Mouse (Mus musculus): ENCODE data around the gene Smad6. TPM values are rescaled to one million over a fixed set of nuclear protein-coding genes. Genes with fewer than 3 reads are reported as not detected.

The Smad6 gene
- total RNA-seq, 2 experiments from 2014 or later = 1.9 to 2.9 TPM

DNA sequence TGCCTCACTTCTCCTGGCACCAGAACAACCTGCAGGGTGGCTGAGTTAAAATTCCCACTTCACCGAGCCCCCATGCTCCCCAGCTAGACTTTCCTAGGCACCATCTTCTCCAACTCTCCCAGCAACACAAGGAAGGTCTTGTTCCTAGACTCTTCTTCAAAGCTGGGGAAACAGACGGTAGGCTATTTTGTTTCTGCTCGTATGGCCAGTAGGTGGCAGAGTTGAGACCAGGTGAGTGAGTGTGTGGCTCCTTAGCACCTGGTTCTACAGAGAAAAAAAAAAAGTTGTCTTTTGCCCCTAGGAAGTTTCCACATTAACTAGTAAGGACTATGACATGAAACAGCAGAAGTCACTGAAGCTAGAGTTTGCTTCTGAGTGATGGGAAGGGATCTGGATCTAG is 3.7 kb upstream of the Smad6 start:
- intact Hi-C loops (cut with DNase I; ENCODE audit: low total_unique reads) = loop anchor here (5.0 kb wide), 1 partner anchor 62 kb away; no protein-coding TSS in a partner anchor
- DNase-seq = no peak

GRCm38 (mm10) chr9:64024976-64025375 is 3.1 kb upstream of the Smad6 start:
- DNase-seq = no peak
- intact Hi-C loops (cut with DNase I; ENCODE audit: low total_unique reads) = loop anchor here (5.0 kb wide), 2 partner anchors 62 to 68 kb away; no protein-coding TSS in a partner anchor

DNA sequence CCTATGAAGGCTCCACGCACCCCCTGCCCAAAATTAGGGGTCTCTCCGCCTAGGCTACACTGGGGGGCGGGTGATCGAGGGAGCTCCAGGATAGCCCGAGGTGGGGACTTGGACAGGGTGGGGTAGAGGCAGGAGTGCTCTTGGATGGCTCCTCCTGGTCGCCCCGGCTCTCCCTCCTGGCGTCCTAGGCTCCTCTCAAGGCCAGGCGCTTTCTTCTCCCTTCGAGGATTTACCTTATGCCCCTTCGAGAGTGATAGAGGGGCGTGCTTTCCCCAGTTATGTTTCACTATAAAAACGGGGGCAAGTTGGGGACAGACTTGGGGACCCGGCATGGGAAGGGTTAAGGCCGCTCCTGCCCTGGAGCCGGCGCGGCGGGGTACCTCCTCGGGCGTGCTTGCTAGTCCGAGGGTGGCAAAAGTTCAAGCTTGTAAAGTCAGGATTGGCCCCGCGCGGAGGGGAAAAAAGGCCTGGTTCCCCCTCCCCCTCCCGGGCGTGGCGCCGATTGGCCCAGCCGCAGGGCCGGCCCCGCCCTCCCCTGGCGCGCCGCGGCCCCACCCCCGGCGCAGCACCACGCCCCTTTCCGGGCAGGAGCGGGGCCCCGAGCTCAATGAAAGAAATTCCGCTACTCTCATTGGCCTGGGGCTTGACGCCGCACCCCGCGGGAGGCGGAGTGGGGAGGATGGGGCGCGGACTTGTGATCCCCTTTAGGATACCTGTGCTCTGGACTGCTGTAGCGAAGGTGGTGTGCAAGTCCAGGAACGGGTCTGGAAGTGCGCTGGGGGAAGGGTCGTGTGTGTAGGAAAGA is 905 bp upstream of the Smad6 start:
- intact Hi-C loops (cut with DNase I; ENCODE audit: low total_unique reads) = loop anchor here (5.0 kb wide), 1 partner anchor 65 kb away; no protein-coding TSS in a partner anchor
- DNase-seq = peak; percentile 97

GRCm38 (mm10) chr9:64021319-64021850 is 474 bp downstream of the Smad6 start:
- intact Hi-C loops (cut with DNase I; ENCODE audit: low total_unique reads) = loop anchor here (5.0 kb wide), 1 partner anchor 64 kb away; no protein-coding TSS in a partner anchor
- no peak for DNase-seq

DNA sequence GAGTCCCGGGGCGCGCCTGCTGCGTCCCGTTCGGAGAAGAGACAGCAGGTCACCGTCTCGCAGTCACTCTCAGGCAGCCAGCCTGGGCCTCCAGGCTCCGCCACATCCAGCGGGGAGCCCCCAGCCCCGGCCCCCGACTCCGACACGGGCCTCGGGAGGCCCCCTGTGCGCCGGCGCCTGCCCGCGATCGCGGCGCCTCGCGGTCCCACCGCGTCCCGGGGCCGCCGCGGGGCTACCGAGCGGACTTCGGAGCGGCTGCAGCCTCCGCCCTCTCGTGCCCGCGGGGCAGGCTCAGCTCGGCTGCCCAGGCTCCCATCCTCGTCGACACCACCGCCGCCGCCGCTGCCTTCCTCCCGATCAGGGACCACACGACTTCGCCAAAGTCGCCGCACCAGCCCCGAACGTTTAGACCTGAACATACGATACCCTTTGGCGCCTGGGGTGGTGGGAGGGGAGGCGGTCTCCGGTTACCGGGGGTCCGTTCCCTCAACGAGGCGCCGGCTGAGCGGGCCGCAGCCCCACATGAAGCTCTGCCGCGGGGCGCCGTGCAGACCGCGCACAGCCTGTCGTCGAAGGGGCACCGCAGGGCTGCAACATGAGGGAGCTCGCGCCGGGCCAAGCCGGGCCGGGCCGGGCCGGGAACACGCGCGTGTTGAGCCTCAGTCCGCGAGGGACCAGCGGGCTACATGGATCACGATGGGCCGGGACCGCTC is 1.1 kb downstream of the Smad6 start:
- intact Hi-C loops (cut with DNase I; ENCODE audit: low total_unique reads) = loop anchor here (5.0 kb wide), 1 partner anchor 63 kb away; no protein-coding TSS in a partner anchor
- DNase-seq = peak; percentile 34

- intact Hi-C loops (cut with DNase I; ENCODE audit: low total_unique reads) = loop anchor here (5.0 kb wide), 1 partner anchor 63 kb away; no protein-coding TSS in a partner anchor
- DNase-seq = peak; percentile 39
Observed at GRCm38 (mm10) chr9:64020171-64020605, 1.7 kb downstream of the Smad6 start.

- DNase-seq = no peak
- intact Hi-C loops (cut with DNase I; ENCODE audit: low total_unique reads) = no loop called here
Observed at GRCm38 (mm10) chr9:64019036-64019886, 2.6 kb downstream of the Smad6 start.

GRCm38 (mm10) chr9:64017861-64018793 is 3.7 kb downstream of the Smad6 start:
- intact Hi-C loops (cut with DNase I; ENCODE audit: low total_unique reads) = no loop called here
- peak; percentile 21 for DNase-seq

DNA sequence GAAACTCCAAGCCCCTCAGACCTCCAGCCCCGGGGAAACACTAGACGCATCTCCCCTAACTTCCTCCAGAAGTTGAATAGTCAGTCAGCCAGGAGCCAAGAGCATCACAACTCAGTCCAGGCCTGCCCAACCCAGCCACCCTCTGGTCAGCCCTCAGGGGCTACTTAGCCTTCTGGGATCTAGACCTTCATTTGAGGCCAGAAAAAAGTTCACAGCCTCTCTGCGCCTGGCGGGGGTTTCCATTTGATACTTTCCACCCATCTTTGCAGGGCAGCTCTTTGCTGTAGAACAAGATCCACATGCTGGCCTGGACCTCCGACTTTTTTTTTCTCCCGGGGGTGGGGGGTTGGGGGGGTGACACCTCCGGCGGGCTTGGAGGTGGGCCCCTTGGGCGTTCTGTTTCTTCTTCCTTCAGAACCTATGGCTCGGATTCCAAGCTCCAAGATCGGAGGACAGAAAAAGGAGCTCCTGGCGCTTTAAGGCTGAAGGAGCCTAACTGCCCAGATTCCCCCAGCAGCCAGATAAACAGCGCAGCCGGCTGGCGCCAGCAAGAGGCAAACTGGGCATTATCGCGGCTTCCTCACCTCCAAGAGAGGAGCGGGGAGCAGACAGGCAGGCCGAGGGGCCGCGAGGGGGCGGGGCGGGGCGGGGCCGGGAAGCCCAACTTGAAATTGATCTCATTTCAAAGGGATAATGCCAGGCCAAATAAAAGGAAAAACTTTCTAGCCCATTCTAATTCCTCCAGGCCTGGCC is 5.0 kb downstream of the Smad6 start:
- peak; percentile 52 for DNase-seq
- intact Hi-C loops (cut with DNase I; ENCODE audit: low total_unique reads) = no loop called here

DNA sequence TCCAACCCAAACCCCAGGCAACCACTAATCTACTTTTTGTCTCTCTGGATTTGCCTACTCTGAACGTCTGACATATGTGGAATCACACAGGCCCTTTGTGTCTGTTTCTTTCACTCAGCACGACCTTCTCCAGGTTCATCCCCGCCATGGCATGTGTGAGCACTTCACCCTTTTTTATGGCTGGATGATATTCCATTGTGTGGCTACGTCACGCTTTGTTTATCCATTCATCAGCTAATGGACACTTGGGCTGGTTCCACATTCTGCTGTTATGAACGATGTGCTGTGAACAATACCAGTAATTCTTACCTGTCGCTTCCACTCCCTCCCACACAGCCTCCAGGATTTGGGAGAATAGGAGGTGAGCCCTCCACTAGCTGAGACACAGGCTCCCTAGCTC is 5.8 kb downstream of the Smad6 start:
- no peak for DNase-seq
- intact Hi-C loops (cut with DNase I; ENCODE audit: low total_unique reads) = no loop called here

- DNase-seq = no peak
- intact Hi-C loops (cut with DNase I; ENCODE audit: low total_unique reads) = no loop called here
Observed at GRCm38 (mm10) chr9:64014801-64015200, 7.1 kb downstream of the Smad6 start.

GRCm38 (mm10) chr9:64011356-64011755 is 10.5 kb downstream of the Smad6 start:
- no peak for DNase-seq
- intact Hi-C loops (cut with DNase I; ENCODE audit: low total_unique reads) = no loop called here

DNA sequence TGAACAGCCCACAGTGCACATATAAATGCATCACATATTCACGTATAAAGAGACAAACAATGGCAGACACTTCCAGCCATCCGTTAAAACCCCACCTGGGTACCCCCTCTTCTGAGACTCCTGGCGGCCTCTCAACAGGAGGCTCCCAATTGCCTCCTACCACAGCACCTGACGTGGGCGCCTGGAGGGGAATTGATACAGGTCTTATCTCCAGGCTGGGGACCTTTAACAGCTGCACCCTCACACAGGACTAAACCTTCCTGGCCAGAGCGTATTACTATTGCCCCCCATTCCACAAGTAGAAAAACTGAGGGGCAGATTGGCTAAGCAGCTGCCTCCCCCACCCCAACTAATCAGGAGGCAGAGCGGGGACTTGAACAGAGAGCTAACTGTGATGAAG is 18.9 kb downstream of the Smad6 start:
- intact Hi-C loops (cut with DNase I; ENCODE audit: low total_unique reads) = no loop called here
- no peak for DNase-seq

GRCm38 (mm10) chr9:64001081-64001480 is 20.8 kb downstream of the Smad6 start:
- intact Hi-C loops (cut with DNase I; ENCODE audit: low total_unique reads) = no loop called here
- no peak for DNase-seq

DNA sequence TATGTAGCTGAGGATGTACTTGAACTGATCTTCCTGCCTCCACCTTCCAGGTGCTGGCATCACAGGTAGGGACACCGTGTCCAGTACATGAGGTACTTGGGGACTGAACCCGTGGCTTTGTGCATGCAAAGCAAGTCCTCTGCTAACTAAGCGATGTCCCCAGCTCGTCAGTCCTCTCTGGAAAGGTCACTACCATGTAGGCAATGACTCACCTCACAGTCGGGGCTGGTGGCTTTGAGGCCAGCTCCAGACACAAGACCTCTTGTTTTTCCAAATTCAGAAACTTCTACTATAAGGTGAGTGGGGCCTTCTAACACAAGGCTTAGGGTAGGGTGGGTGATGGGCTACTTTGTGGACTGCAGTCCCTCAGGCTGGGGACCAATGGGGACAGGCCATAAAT is 21.8 kb downstream of the Smad6 start:
- intact Hi-C loops (cut with DNase I; ENCODE audit: low total_unique reads) = no loop called here
- no peak for DNase-seq

- intact Hi-C loops (cut with DNase I; ENCODE audit: low total_unique reads) = no loop called here
- no peak for DNase-seq
Observed at GRCm38 (mm10) chr9:63999194-63999593, 22.7 kb downstream of the Smad6 start.

DNA sequence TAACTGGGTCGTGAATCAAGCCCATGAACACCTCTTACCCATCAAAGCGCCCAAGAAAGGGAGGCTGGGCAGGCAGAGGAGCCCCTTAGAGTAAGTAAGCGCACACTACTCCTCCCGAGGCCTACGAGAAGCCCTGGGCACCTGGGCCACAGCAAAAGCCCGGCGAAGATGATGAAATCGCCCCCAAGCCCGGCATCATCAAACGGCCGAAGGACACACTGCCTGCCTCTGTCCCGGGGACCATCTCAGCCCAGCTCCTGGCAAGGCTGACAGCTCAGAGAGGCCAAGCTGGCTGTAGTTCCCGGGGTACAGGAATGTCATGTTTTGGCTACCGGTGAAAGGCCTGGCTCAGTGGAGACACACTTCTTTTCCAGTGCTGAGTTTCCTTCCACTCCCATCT is 23.8 kb downstream of the Smad6 start:
- peak; percentile 64 for DNase-seq
- intact Hi-C loops (cut with DNase I; ENCODE audit: low total_unique reads) = no loop called here

GRCm38 (mm10) chr9:63997439-63997838 is 24.4 kb downstream of the Smad6 start:
- intact Hi-C loops (cut with DNase I; ENCODE audit: low total_unique reads) = no loop called here
- peak; percentile 56 for DNase-seq

Measured in gastrocnemius, postnatal 14 days (tissue).